Mouse (Mus musculus) lung, adult 2 months (tissue): ENCODE results near the gene Napb. TPM values are rescaled to one million over a fixed set of nuclear protein-coding genes. Genes with fewer than 3 reads are reported as not detected.
A peak's percentile ranks its signal among the peaks of the same experiment; 100 is the strongest.
"Not testable (repeated sequence)": the region's sequence is repeated elsewhere in the genome, so short reads cannot be mapped to it uniquely, and the experiment has no call there.

Source experiments
- DNase-seq: peaks from one replicate; pipeline ENCODE4 v3.0.0; 2022
- H3K4me1 ChIP-seq: fragments of 200-500 bp; 2 replicates; pipeline ENCODE4 v1.6.1; 2011; ENCODE audit warnings: low read length; ENCODE audit not compliant: control insufficient read depth, insufficient read depth
- H3K4me3 ChIP-seq: fragments of 200-500 bp; replicated peaks from 2 replicates; pipeline ENCODE3; 2011; ENCODE audit warnings: low read depth, mild to moderate bottlenecking, control low read depth, low read length; ENCODE audit errors: extremely low read depth
- CTCF ChIP-seq: fragments of 200-500 bp; IDR thresholded peaks from 2 replicates; pipeline ENCODE4 v1.5.1; 2011; ENCODE audit warnings: mild to moderate bottlenecking, low read length, control low read depth; ENCODE audit not compliant: insufficient read depth
- POLR2A ChIP-seq: fragments of 200-500 bp; IDR thresholded peaks from 2 replicates; pipeline ENCODE4 v1.6.1; 2011; ENCODE audit warnings: low read depth, mild to moderate bottlenecking, control low read depth, low read length, borderline replicate concordance; ENCODE audit errors: extremely low read depth
- WGBS: fragments of 180-500 bp; shearing (Covaris S2); methylation state at CpG from one replicate; pipeline ENCODE4 v1.1.7; 2018; 5-methylcytosine and 5-hydroxymethylcytosine counted together
- polyA plus RNA-seq: library from polyadenylated mRNA; depleted of rRNA; stranded (reverse); fragments of >200 nt; gene quantifications from 2 replicates; pipeline ENCODE4 v1.2.3, GENCODE M21; 2012; rRNA removed

The Napb gene
- 0.69 and 1.1 TPM in 2 replicates for polyA plus RNA-seq

DNA sequence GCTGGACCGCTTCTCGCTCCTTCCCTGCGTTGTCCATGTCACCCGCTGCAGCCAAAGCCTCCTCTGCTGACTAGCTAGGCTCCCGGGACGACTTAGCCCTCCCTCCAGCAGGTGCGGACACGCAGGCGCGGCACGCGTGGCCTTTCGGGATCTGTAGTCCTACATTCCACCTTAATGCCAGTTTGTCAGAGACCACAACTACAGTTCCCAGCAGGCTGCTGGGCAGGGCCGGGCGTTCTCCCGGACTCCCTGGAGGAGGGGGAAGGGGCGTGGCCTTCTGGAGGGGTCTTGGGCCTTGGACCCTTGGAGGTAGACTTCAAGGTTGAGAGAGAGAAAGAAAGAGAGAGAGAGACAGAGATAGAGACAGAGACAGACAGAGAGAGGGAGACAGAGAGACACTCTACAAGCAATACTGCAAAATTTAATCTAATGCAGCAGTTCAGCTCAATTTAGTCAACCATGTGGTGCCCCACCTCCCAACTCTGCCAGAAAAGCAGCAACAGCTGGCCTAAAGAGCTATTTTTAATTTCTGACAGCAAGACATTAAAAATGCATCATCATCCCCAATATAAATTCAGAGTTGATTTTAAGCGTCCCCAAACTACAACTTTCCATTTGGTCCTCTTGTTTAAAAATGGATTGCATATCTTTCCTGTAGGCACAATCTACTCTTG is at the start of gene Napb:
Gene Napb, minus strand, starts transcription at position 141 of the 674 bp plus-strand sequence.
- H3K4me1 ChIP-seq = 0 out of 2 replicates have a peak, but pooled peaks cover 3% of the 10 kb centered on the region
- WGBS = 3% methylated on average over 18 of the region's 18 CpGs
- no peak for TF ChIP-seq CTCF
- peak; percentile 95; the same call in 1 of the 2 replicates for TF ChIP-seq POLR2A
- peak; percentile 92 for DNase-seq
- H3K4me3 ChIP-seq = peak within 1 kb of the TSS; percentile 91

DNA sequence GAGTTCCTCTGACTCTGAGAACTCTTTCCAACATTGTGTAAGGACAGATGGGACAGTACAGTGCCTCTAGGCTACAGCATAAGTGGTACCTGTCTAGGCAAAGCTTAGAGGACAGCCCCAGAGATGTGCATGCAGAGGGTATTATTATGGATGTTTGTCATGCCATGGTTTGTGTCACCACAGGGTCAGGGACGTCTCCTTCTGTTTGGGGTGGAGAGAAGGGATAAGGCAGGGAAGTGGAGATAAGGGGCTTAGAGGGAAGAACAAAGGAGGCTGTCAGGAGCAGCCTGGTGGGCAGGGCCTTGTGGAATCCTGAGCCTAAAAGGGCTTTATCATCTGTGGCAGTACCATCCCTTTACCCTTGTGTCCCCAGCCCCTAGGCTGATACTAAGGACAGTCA is 49.4 kb upstream of the Napb start, which contains the start of gene 8030411F24Rik:
Gene 8030411F24Rik, plus strand, starts transcription at position 301 of the 400 bp plus-strand sequence.
- Histone ChIP-seq H3K4me1 (no peaks in the 10 kb centered on the region), H3K4me3 (no peak within 1 kb of the TSS)
- 17% methylated on average over 1 of the region's 1 CpGs for WGBS
- no peak for DNase-seq
- no peak for TF ChIP-seq POLR2A
- TF ChIP-seq CTCF = no peak

DNA sequence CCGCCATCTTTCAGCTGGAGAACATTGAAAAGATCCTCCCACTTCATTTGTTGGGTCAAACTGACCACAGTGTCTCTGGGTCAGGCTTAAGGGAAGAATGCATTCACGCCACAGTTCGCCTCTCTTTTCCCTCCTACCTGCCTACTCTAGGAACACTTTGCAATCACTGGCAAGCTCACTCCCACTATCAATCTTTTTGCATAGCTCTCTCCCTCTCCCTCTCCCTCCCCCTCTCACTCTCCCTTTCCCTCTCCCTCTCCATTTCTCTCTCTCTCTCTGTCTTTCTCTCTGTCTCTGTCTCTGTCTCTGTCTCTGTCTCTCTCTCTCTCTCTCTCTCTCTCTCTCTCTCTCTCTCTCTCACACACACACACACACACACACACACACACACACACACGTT is 39.1 kb upstream of the Napb start, which contains the start of gene Cst11:
Gene Cst11, minus strand, starts transcription at position 101 of the 400 bp plus-strand sequence.
- not testable (repeated sequence) for DNase-seq, H3K4me1 ChIP-seq, H3K4me3 ChIP-seq
- WGBS = 84% methylated on average over 4 of the region's 4 CpGs

DNA sequence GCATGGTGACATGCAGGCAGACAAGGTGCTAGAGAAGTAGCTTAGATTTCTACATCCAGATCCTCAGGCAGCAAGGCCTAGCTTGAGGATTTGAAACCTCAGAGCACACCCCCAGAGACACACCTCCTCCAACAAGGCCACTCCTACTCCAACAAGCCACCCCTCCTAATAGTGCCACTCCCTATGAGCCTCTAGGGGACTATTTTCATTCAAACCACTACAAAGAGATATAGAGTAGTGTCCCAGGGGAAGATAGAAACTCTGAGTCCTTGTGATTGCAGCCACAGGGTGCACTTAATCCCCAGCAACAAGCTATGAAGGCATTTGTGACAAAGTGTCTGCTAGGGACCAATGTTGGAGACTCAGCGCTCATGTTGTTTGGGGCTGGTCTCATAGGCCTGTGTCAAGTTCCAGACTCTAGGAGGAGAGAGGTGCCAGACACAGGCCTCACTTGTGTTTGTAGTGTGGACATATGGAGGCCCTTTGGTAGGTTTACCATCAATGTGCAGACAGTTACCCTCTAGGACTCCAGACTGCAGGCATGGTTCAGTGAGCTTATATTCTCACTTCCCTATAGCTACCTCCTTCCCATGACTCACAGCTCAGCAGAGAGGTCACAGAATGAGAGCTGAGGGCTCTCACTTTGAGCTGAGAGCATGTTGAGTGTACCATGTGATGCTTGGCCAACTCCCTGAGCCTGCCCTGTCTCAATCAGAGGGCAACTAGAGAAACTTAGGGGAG is 31.6 kb upstream of the Napb start:
- Histone ChIP-seq H3K4me1 (no peaks in the 10 kb centered on the region), H3K4me3 (no peak overlapping the region)
- 96% methylated on average over 1 of the region's 1 CpGs for WGBS
- TF ChIP-seq POLR2A = no peak
- TF ChIP-seq CTCF = no peak
- DNase-seq = peak; percentile 45

GRCm38 (mm10) chr2:148754310-148754846 is 22.1 kb upstream of the Napb start:
- WGBS = 39% methylated on average over 1 of the region's 1 CpGs
- no peak for DNase-seq
- no peak overlapping the region for H3K4me3 ChIP-seq
- no peak for TF ChIP-seq CTCF
- no peak for TF ChIP-seq POLR2A
- H3K4me1 ChIP-seq = no peaks in the 10 kb centered on the region

DNA sequence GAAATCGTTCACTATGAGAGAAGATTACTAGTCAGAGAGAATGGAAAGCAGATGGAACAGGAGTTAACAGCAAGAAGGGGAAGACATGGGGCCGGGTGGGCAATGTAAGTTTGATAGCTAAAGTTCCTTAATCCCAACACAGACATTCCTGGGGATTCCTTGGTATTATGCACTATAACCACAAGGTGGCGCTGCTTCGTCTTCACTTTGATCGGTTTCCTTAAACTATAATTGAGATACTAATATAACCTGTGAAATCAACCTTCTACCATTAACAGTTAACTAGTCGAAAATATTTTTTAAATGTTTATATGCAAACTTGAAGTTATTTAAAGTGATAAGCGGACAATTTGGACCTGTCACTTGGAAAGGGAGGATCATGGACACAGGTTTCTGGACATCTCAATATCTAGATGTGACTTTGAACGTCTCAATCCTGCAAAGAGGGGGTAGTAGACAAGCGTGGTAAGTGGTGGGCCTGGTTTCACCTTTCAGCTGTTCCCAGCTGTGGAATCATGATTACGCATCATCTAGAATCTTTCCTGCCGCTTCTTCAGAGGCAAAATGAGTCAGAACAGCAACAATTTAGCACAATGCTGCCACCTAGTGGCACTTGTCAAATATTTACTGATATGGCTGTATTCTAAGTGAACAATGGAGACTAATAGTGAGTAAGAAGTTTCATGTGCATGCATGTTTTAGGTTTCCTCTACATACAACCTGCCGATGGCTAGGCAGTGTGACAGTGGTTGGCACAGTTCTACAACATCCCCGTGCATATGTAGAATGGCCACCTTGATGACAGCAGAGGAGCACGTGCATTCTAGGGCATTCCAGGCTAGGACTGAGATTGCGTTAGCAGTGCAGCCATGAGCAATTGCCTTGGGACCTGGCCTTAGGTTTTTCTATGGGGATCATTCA is 19.9 kb upstream of the Napb start:
- H3K4me3 ChIP-seq = peak overlapping the region; percentile 34
- DNase-seq = peak; percentile 59
- no peak for TF ChIP-seq POLR2A
- peak; percentile 2; the same call in 1 of the 2 replicates for TF ChIP-seq CTCF
- 14% methylated on average over 15 of the region's 15 CpGs for WGBS
- no peaks in the 10 kb centered on the region for H3K4me1 ChIP-seq

GRCm38 (mm10) chr2:148750058-148750457 is 17.8 kb upstream of the Napb start, which contains the start of gene Cstl1:
Gene Cstl1, plus strand, starts transcription at chr2:148750358.
- no peak for DNase-seq
- Histone ChIP-seq H3K4me3 (no peak within 1 kb of the TSS), H3K4me1 (no peaks in the 10 kb centered on the region)
- WGBS = 76% methylated on average over 1 of the region's 1 CpGs
- TF ChIP-seq POLR2A (no peak), CTCF (no peak)

GRCm38 (mm10) chr2:148743846-148744407 is 11.7 kb upstream of the Napb start:
- 60% methylated on average over 3 of the region's 3 CpGs for WGBS
- no peak for TF ChIP-seq CTCF
- DNase-seq = no peak
- no peaks in the 10 kb centered on the region for H3K4me1 ChIP-seq
- H3K4me3 ChIP-seq = no peak overlapping the region

DNA sequence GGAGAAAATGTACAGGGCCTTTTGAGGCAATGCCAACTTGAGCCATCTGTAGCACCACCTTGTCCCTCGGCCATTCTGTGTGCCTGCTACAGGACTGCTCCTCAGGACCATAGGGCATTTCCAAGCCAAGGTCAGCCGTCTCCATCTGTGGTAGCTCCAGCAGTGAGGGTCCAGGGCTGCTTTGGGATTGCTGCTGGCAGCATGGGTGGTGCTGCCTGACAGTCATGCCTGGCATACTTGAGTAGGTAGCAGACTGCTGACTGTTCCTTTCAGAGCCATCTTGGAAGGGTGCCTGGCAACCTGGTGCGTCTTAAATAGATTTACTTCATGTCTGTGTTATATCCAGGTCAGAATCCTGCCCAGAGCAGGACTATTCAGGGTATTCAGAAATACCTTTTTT is 10.7 kb upstream of the Napb start:
- TF ChIP-seq CTCF (no peak), POLR2A (no peak)
- no peaks in the 10 kb centered on the region for H3K4me1 ChIP-seq
- 80% methylated on average over 3 of the region's 3 CpGs for WGBS
- H3K4me3 ChIP-seq = no peak overlapping the region
- DNase-seq = no peak
